Mouse (Mus musculus) MEL (cell line): ENCODE measurements around the gene Fam131b. TPM values are rescaled to one million over a fixed set of nuclear protein-coding genes. Genes with fewer than 3 reads are reported as not detected.
A peak's percentile ranks its signal among the peaks of the same experiment; 100 is the strongest.

ENCODE experiments used
- DNase-seq: peaks from one replicate; pipeline ENCODE4 v3.0.0; 2011; ENCODE audit warnings: low read depth, low spot score
- H3K27ac ChIP-seq: 2 replicates; pipeline ENCODE4 v1.5.1; 2012; ENCODE audit warnings: low read depth, mild to moderate bottlenecking, control low read depth, low read length, moderate library complexity; ENCODE audit not compliant: control insufficient read depth
- H3K27me3 ChIP-seq, 2 experiments: fragments of 150-350 bp in 1 of 2; sonication (generic) in 1 of 2; 2 replicates each; pipeline ENCODE4 v1.6.1; 2012; ENCODE audit warnings: low read length in 2 of 2, mild to moderate bottlenecking in 2 of 2, improper control_type of control experiment in 1 of 2, moderate library complexity in 1 of 2; ENCODE audit not compliant: insufficient read depth in 2 of 2, control insufficient read depth in 1 of 2
- H3K36me3 ChIP-seq, 2 experiments: 2 replicates each; pipeline ENCODE4 v1.6.1; 2012 to 2014; ENCODE audit warnings: low read length in 2 of 2, improper control_type of control experiment in 1 of 2, inconsistent platforms in 1 of 2, mild to moderate bottlenecking in 1 of 2; ENCODE audit not compliant: insufficient read depth in 2 of 2, control insufficient read depth in 1 of 2
- H3K4me1 ChIP-seq, 2 experiments: fragments of 150-350 bp in 1 of 2; sonication (generic) in 1 of 2; 2 replicates each; pipeline ENCODE4 v1.6.1; 2012; ENCODE audit warnings: low read length in 2 of 2, improper control_type of control experiment in 1 of 2, mild to moderate bottlenecking in 1 of 2; ENCODE audit not compliant: insufficient read depth in 2 of 2, control insufficient read depth in 1 of 2
- H3K4me3 ChIP-seq, 2 experiments: fragments of 150-350 bp in 1 of 2; sonication (generic) in 1 of 2; 2 replicates each; pipeline ENCODE4 v1.5.1; 2012; ENCODE audit warnings: low read depth in 2 of 2, low read length in 2 of 2, mild to moderate bottlenecking in 2 of 2, moderate library complexity in 2 of 2, control low read depth in 1 of 2, improper control_type of control experiment in 1 of 2; ENCODE audit not compliant: control insufficient read depth in 1 of 2, insufficient read depth in 1 of 2
- H3K79me2 ChIP-seq: 2 replicates; pipeline ENCODE4 v1.6.1; 2012; ENCODE audit warnings: mild to moderate bottlenecking, low read length, moderate library complexity; ENCODE audit not compliant: control insufficient read depth, poor library complexity, insufficient read depth
- H3K9ac ChIP-seq: 2 replicates; pipeline ENCODE4 v1.6.1; 2012; ENCODE audit warnings: low read depth, mild to moderate bottlenecking, control low read depth, low read length, moderate library complexity; ENCODE audit not compliant: control insufficient read depth, poor library complexity, severe bottlenecking
- H3K9me3 ChIP-seq: fragments of 150-350 bp; sonication (generic); replicated peaks from 2 replicates; pipeline ENCODE4 v1.6.1; 2012; ENCODE audit warnings: mild to moderate bottlenecking, low read length, improper control_type of control experiment, moderate library complexity; ENCODE audit not compliant: insufficient read depth
- BHLHE40 ChIP-seq: IDR thresholded peaks from 2 replicates; pipeline ENCODE4 v1.6.1; 2012; ENCODE audit warnings: low read depth, mild to moderate bottlenecking, inconsistent platforms, low read length, improper control_type of control experiment, borderline replicate concordance
- CTCF ChIP-seq, 3 experiments: IDR thresholded peaks in 2 of 3; conservative IDR thresholded peaks in 1 of 3; 2 replicates each; pipeline ENCODE4 v1.5.1; 2011 to 2012; ENCODE audit warnings: low read length in 3 of 3, low read depth in 2 of 3, mild to moderate bottlenecking in 2 of 3, improper control_type of control experiment in 1 of 3, inconsistent platforms in 1 of 3, mixed read lengths in 1 of 3, moderate library complexity in 1 of 3; ENCODE audit not compliant: control insufficient read depth in 1 of 3, insufficient read depth in 1 of 3, poor library complexity in 1 of 3, severe bottlenecking in 1 of 3
- ELF1 ChIP-seq: IDR thresholded peaks from 2 replicates; pipeline ENCODE4 v1.6.1; 2014; ENCODE audit warnings: low read depth, mild to moderate bottlenecking, inconsistent platforms, low read length, improper control_type of control experiment, moderate library complexity
- EP300 ChIP-seq, 2 experiments: IDR thresholded peaks; 2 replicates each; pipeline ENCODE4 v1.6.1; 2011; ENCODE audit warnings: improper control_type of control experiment in 2 of 2, low read length in 2 of 2, low read depth in 1 of 2, mild to moderate bottlenecking in 1 of 2
- GATA1 ChIP-seq: IDR thresholded peaks from 2 replicates; pipeline ENCODE4 v1.6.1; 2011; ENCODE audit warnings: low read depth, low read length, improper control_type of control experiment
- HCFC1 ChIP-seq: IDR thresholded peaks from 2 replicates; pipeline ENCODE4 v1.6.1; 2012; ENCODE audit warnings: low read depth, mild to moderate bottlenecking, inconsistent platforms, low read length, improper control_type of control experiment, moderate library complexity
- JUND ChIP-seq: IDR thresholded peaks from 2 replicates; pipeline ENCODE4 v1.6.1; 2011; ENCODE audit warnings: low read depth, mild to moderate bottlenecking, improper control_type of control experiment, low read length
- KAT2A ChIP-seq: conservative IDR thresholded peaks from 2 replicates; pipeline ENCODE4 v1.6.1; 2012; ENCODE audit warnings: low read depth, low read length, improper control_type of control experiment, inconsistent platforms
- MAFK ChIP-seq: IDR thresholded peaks from 2 replicates; pipeline ENCODE4 v1.6.1; 2011; ENCODE audit warnings: low read depth, mild to moderate bottlenecking, low read length, improper control_type of control experiment, borderline replicate concordance
- MAX ChIP-seq: IDR thresholded peaks from 2 replicates; pipeline ENCODE4 v1.6.1; 2011; ENCODE audit warnings: low read length, improper control_type of control experiment
- MAZ ChIP-seq: IDR thresholded peaks from 2 replicates; pipeline ENCODE4 v1.6.1; 2012; ENCODE audit warnings: low read depth, mild to moderate bottlenecking, inconsistent platforms, low read length, improper control_type of control experiment
- MEF2A ChIP-seq: IDR thresholded peaks from 2 replicates; pipeline ENCODE4 v1.6.1; 2014; ENCODE audit warnings: low read depth, mild to moderate bottlenecking, inconsistent platforms, low read length, improper control_type of control experiment; ENCODE audit not compliant: poor library complexity, insufficient replicate concordance, severe bottlenecking; ENCODE audit errors: extremely low read depth
- MXI1 ChIP-seq: IDR thresholded peaks from 2 replicates; pipeline ENCODE4 v1.6.1; 2011; ENCODE audit warnings: mild to moderate bottlenecking, low read depth, low read length, improper control_type of control experiment
- MYB ChIP-seq: IDR thresholded peaks from 2 replicates; pipeline ENCODE4 v1.6.1; 2011; ENCODE audit warnings: mild to moderate bottlenecking, low read depth, low read length, improper control_type of control experiment
- MYC ChIP-seq: IDR thresholded peaks from 2 replicates; pipeline ENCODE4 v1.6.1; 2011; ENCODE audit warnings: low read depth, mild to moderate bottlenecking, low read length, improper control_type of control experiment, moderate library complexity
- NELFE ChIP-seq: IDR thresholded peaks from 2 replicates; pipeline ENCODE4 v1.6.1; 2011; ENCODE audit warnings: low read depth, low read length, improper control_type of control experiment
- POLR2A ChIP-seq, 2 experiments: IDR thresholded peaks; 2 replicates each; pipeline ENCODE4 v1.6.1; 2011 to 2012; ENCODE audit warnings: low read length in 2 of 2, mild to moderate bottlenecking in 2 of 2, control low read depth in 1 of 2, improper control_type of control experiment in 1 of 2, low read depth in 1 of 2, moderate library complexity in 1 of 2; ENCODE audit not compliant: control insufficient read depth in 1 of 2, insufficient read depth in 1 of 2, poor library complexity in 1 of 2
- POLR2AphosphoS2 ChIP-seq: IDR thresholded peaks from 2 replicates; pipeline ENCODE4 v1.6.1; 2011; ENCODE audit warnings: low read length, improper control_type of control experiment
- POLR2AphosphoS5 ChIP-seq: IDR thresholded peaks from 2 replicates; pipeline ENCODE4 v1.6.1; 2012; ENCODE audit warnings: low read depth, borderline replicate concordance, mild to moderate bottlenecking, inconsistent platforms, low read length, moderate library complexity, mixed read lengths
- RAD21 ChIP-seq: IDR thresholded peaks from 2 replicates; pipeline ENCODE4 v1.6.1; 2011; ENCODE audit warnings: mild to moderate bottlenecking, low read depth, low read length, improper control_type of control experiment
- SMC3 ChIP-seq: IDR thresholded peaks from 2 replicates; pipeline ENCODE4 v1.6.1; 2011; ENCODE audit warnings: low read depth, low read length, improper control_type of control experiment
- TAL1 ChIP-seq: IDR thresholded peaks from 2 replicates; pipeline ENCODE4 v1.6.1; 2012; ENCODE audit warnings: mild to moderate bottlenecking, inconsistent platforms, low read length, moderate library complexity, mixed read lengths
- TBP ChIP-seq: IDR thresholded peaks from 2 replicates; pipeline ENCODE4 v1.8.0; 2011; ENCODE audit warnings: low read depth, low read length, improper control_type of control experiment
- TCF12 ChIP-seq: IDR thresholded peaks from 2 replicates; pipeline ENCODE4 v1.6.1; 2014; ENCODE audit warnings: low read depth, mild to moderate bottlenecking, inconsistent platforms, low read length, improper control_type of control experiment, moderate library complexity
- ZC3H11A ChIP-seq: IDR thresholded peaks from 2 replicates; pipeline ENCODE4 v1.6.1; 2012; ENCODE audit warnings: low read depth, mild to moderate bottlenecking, inconsistent platforms, low read length, improper control_type of control experiment
- ZKSCAN1 ChIP-seq: IDR thresholded peaks from 2 replicates; pipeline ENCODE4 v1.6.1; 2012; ENCODE audit warnings: low read depth, mild to moderate bottlenecking, inconsistent platforms, low read length, improper control_type of control experiment, moderate library complexity
- ZMIZ1 ChIP-seq: IDR thresholded peaks from 2 replicates; pipeline ENCODE4 v1.6.1; 2012; ENCODE audit warnings: low read depth, mild to moderate bottlenecking, inconsistent platforms, low read length, improper control_type of control experiment, moderate library complexity
- ZNF384 ChIP-seq: IDR thresholded peaks from 2 replicates; pipeline ENCODE4 v1.6.1; 2012; ENCODE audit warnings: low read depth, mild to moderate bottlenecking, inconsistent platforms, low read length, improper control_type of control experiment
- polyA plus RNA-seq, 2 experiments: library from polyadenylated mRNA; stranded (reverse) in 1 of 2; unstranded in 1 of 2; fragments of >175 nt in 1 of 2; fragments of >200 nt in 1 of 2; gene quantifications; 2 replicates each; pipeline versions ENCODE4 v1.2.1 to v1.2.4; 2012; ENCODE audit warnings: low replicate concordance in 2 of 2, low read depth in 1 of 2; ENCODE audit not compliant: insufficient read length in 2 of 2, insufficient read depth in 1 of 2, missing spikeins in 1 of 2
- total RNA-seq: library from RNA; depleted of rRNA; stranded (reverse); fragments of 300-350 nt; gene quantifications from 2 replicates; pipeline ENCODE4 v1.2.3, GENCODE M21; 2012

Gene Fam131b
- total and polyA plus RNA-seq, 3 experiments, result 0.06 TPM; not detected in 2

DNA sequence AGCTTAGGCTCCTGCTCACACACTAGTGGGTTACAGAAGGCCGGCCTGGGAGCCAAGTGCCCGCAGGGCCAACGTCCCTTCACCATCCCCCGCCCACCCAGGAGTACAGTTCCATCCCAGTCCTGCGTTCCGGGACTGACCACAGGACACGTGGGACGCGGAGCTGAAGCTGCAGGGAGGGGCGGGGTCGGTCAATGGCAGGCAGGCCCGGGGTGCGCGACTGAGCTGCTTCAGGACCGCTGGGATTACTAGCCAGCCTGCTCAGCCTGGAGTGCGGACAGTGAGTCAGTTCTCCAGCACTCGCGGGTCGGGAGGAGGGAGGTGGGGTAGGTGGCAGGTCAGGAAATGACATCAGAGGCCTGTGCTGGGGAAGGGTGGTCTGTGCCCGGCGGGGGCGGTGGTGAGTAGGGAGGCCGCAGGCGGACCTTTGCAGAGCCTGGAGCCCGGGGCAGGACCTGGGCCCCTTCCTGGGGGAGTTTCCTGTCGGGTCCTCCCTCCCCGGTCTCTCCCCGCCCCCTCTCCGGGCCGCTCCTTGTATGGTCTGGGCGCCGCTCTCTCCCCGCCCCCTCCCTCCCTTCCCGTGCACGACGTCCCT is 25.1 kb upstream of the Fam131b start, which contains the start of gene Zyx (continued):
- TF ChIP-seq KAT2A (no peak), ELF1 (no peak), TAL1 (no peak), HCFC1 (0 out of 2 replicates have a peak, but pooled peaks have one; percentile 43), MXI1 (peak; percentile 36), MEF2A (no peak), ZNF384 (no peak), MAFK (no peak), MYB (no peak), NELFE (0 out of 2 replicates have a peak, but pooled peaks have one; percentile 37), CTCF (IDR thresholded peaks at IDR 0.05 in 2 of 3, conservative IDR thresholded peaks at IDR 0.05 in 1 of 3; ENCODE audit: control insufficient read depth in 1 of 3, insufficient read depth in 1 of 3, low read depth in 2 of 3, low read length in 3 of 3, poor library complexity in 1 of 3, severe bottlenecking in 1 of 3) (no peak), TCF12 (peak; percentile 9; the same call in 1 of the 2 replicates), ZC3H11A (no peak), TBP (no peak)
- TF ChIP-seq, all 39 proteins: peak for 7

DNA sequence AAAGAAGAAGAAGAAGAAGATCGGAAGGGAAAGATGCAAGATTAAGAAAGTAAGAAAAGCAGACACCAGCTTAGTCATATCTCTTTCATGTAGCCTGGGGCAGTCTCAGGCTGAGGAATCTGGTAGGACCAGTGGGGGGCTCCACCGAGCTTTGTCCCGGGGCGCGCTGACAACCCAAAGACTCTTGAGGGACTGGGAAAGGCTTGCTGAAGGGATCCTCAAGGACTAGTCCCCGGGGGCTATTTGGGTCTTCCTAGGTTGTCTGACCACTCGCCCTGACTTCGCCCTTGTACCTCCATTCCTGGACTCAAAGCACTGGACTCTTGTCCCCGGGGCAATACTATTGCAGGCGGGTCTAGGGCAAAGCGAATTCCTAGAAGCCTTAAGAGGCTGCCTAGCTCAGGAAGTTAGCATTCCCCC is 24.6 kb upstream of the Fam131b start:
- H3K9ac ChIP-seq, result peak overlapping the region; percentile 65
- peaks cover 3% of the 10 kb centered on the region for H3K79me2 ChIP-seq
- peaks cover 0 to 24% of the 10 kb centered on the region in 2 experiments; a peak in 2 of 4 replicates for H3K36me3 ChIP-seq
- DNase-seq, result peak; percentile 85
- no peaks in the 10 kb centered on the region for H3K9me3 ChIP-seq
- no peaks in the 10 kb centered on the region for H3K27me3 ChIP-seq
- TF ChIP-seq ZKSCAN1, result no peak
- TF ChIP-seq MXI1, result no peak; the same call in 1 of the 2 replicates
- no peak for TF ChIP-seq EP300 (IDR thresholded peaks at IDR 0.05; ENCODE audit: low read depth in 1 of 2, low read length in 2 of 2)
- TF ChIP-seq NELFE, result no peak; the same call in 1 of the 2 replicates
- no peak; the same call in 1 of the 2 replicates for TF ChIP-seq MAX
- no peak for TF ChIP-seq MAFK
- TF ChIP-seq HCFC1, result no peak
- no peak for TF ChIP-seq MAZ
- peak; percentile 40 to 78 (median 74); a peak in 5 of 6 replicates for TF ChIP-seq CTCF (IDR thresholded peaks at IDR 0.05 in 2 of 3, conservative IDR thresholded peaks at IDR 0.05 in 1 of 3; ENCODE audit: control insufficient read depth in 1 of 3, insufficient read depth in 1 of 3, low read depth in 2 of 3, low read length in 3 of 3, poor library complexity in 1 of 3, severe bottlenecking in 1 of 3)
- TF ChIP-seq MYC, result no peak
- peak; percentile 55 for TF ChIP-seq RAD21
- no peak for TF ChIP-seq ZMIZ1
- TF ChIP-seq BHLHE40, result no peak
- no peak for TF ChIP-seq GATA1
- TF ChIP-seq JUND, result no peak
- no peak for TF ChIP-seq POLR2AphosphoS5
- TF ChIP-seq POLR2AphosphoS2, result no peak
- TF ChIP-seq MYB, result no peak
- no peak for TF ChIP-seq TCF12
- TF ChIP-seq TAL1, result no peak
- TF ChIP-seq MEF2A, result no peak
- peak; percentile 69 for TF ChIP-seq ZNF384
- TF ChIP-seq SMC3, result peak; percentile 57
- peak; percentile 50 for TF ChIP-seq ZC3H11A
- TF ChIP-seq POLR2A (IDR thresholded peaks at IDR 0.05; ENCODE audit: control insufficient read depth in 1 of 2, insufficient read depth in 1 of 2, low read depth in 1 of 2, low read length in 2 of 2, poor library complexity in 1 of 2), result no peak
- TF ChIP-seq, all 39 proteins: peak for 5
- Histone ChIP-seq H3K4me1 (peaks cover 9 to 36% of the 10 kb centered on the region in 2 experiments), H3K4me3 (peak overlapping the region; percentile 59 to 82), H3K27ac (peak overlapping the region; percentile 43)
